ENCODE assay signal across 8 mouse cellular contexts in the genomic region with DNA sequence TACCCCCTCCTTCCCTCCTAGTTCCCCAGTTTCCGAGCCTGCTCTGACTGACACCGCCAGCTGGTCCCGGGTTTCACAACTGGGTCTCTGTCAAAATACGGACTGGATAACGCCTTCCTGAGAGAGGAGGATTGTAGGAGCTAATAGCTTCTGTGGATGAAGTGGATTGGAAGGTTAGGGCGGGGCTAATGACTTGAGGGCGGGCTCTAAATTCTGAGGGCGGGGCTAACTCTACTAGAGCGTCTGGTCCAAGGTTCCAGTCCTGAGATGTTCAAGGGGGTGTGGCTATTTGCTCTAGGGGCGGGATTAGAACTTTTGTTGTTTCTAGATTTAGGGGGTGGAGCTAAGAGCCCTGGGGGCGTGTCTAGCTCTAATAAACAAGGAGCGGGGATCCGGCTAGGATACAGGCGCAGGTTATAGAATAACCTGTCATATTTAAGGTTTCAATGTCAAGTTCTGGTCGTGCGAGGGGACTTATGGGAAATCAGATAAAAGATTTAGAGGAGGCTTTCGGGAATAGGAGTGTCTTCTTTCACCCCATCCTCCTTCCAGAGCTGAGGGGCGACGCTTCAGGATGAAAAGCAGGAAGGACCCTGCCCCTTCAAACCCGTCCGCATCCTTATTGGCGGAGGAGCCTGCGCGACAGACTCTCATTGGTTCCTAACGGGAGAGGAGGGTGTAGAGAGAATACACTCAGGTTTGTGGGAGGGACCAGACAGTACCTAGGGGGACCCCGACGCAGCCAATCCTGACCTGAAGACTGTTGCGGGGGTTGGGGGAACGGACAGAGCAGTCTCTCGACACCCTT. TPM values are rescaled to one million over a fixed set of nuclear protein-coding genes. Genes with fewer than 3 reads are reported as not detected.
DNase-seq lines count a peak whose midpoint lies in the region; ATAC-seq lines count a peak whose summit lies in the region.

A gene (plus strand): TSS at position 714 of the 808 bp plus-strand sequence.

- H3K4me1 ChIP-seq in stomach, embryonic 15.5 days, result peaks cover 23% of the 10 kb centered on the region

- peak within 1 kb of the TSS; percentile 39 for H3K4me2 ChIP-seq in stomach, embryonic 15.5 days

- no peaks in the 10 kb centered on the region for H3K36me3 ChIP-seq in stomach, embryonic 15.5 days

- H3K4me3 ChIP-seq in stomach, embryonic 15.5 days (replicated peaks), result peak within 1 kb of the TSS; percentile 20

- no peak for ATAC-seq in inflammation-experienced regulatory T-cells, adult 6 months
- ATAC-seq in stomach, embryonic 15.5 days (ENCODE audit: insufficient read depth, low FRiP score, low read depth), result peak; percentile 27; the same call in 1 of the 2 replicates

- intact Hi-C loops in left cerebral cortex, postnatal 10 days (cut with DNase I), result no loop called here

- H3K9me3 ChIP-seq in stomach, embryonic 15.5 days, result no peaks in the 10 kb centered on the region

- peaks cover 51% of the 10 kb centered on the region for H3K27me3 ChIP-seq in stomach, embryonic 15.5 days (replicated peaks)

- H3K9ac ChIP-seq in stomach, embryonic 15.5 days, result no peak within 1 kb of the TSS

- 2% methylated on average over 30 of the region's 30 CpGs for WGBS in stomach, embryonic 15.5 days

- peak; percentile 36 for DNase-seq in adrenal gland, adult 2 months
- peak; percentile 71 to 77 for DNase-seq in cerebellum, postnatal 36 days
- DNase-seq in gastrocnemius, postnatal 10 days, result peak; percentile 54
- DNase-seq in left cerebral cortex, postnatal 10 days (ENCODE audit: extremely low spot score in 1 of 2, low spot score in 2 of 2), result peak; percentile 77 to 83
- DNase-seq in mesoderm, embryonic 11.5 days (ENCODE audit: low read depth, low spot score), result peak; percentile 73
- DNase-seq in T-cell, adult 2 months (ENCODE audit: low spot score), result no peak

- no peak within 1 kb of the TSS for H3K27ac ChIP-seq in stomach, embryonic 15.5 days

RNA-seq across cellular contexts. Expression of the gene that starts here (rescaled TPM):
- 10 to 100 TPM; 34.7 to 69.4 TPM for total RNA-seq in adrenal gland, adult 2 months (2021)
- polyA plus RNA-seq in adrenal gland, adult 2 months (2012; rRNA removed), result 58.2 and 59.7 TPM in 2 replicates
- 10 to 100 TPM; 14.9 to 17.6 TPM for total RNA-seq in gastrocnemius, postnatal 10 days (2021)
- polyA plus RNA-seq in inflammation-experienced regulatory T-cells, adult 6 months (2017; shearing (Covaris generic)), result 10 to 100 TPM; 10.2 to 16.5 (median 16.5) TPM
- total RNA-seq in left cerebral cortex, postnatal 10 days (2021), result 100 to 1,000 TPM; 202 to 211 TPM
- polyA plus RNA-seq in stomach, embryonic 15.5 days (2015; fragmentation: Nextera tagmentation; extraction: Ambion mirVana), result 10.6 and 10.7 TPM in 2 replicates
